Mouse (Mus musculus) spleen, adult 2 months (tissue): ENCODE results near the gene Gm13694.

Source experiments
- CTCF ChIP-seq: fragments of 200-500 bp; IDR thresholded peaks from 2 replicates; pipeline ENCODE4 v1.5.1; 2011; ENCODE audit warnings: mild to moderate bottlenecking, inconsistent platforms; ENCODE audit not compliant: insufficient read depth, insufficient read length, insufficient replicate concordance; ENCODE audit errors: extremely low read depth
- POLR2A ChIP-seq: fragments of 200-500 bp; IDR thresholded peaks from 2 replicates; pipeline ENCODE4 v1.6.1; 2011; ENCODE audit warnings: low read depth, low read length, inconsistent platforms

DNA sequence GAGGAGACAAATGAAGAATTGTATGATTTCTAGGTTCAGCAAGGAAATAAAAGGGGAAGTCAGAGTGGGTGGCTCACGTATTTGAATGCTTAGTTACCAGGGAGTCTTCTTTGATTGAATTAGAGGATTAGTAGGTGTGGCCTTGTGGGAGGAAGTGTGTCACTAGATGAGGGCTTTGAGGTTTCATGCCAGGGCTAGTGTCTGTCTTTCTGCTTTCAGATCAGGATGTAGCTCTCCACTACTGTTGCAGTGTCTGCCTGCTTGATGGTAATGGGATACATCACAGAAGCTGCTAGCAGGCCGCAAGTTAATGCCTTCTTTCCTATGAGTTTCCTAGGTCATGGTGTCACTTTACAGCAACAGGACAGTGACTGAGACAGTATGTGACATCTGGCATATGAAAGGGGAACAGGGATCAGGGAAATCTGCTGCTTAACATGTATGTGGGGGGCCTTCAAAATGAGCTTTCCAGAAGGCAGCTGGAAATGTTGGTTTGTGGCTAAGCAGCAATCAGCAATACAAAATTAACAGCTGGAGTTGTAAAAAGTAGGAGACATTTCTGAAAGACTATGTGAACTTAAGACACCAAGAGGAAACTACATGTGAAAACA, 49.1 kb upstream of the Gm13694 start:
- no peak for TF ChIP-seq CTCF
- no peak for TF ChIP-seq POLR2A
